Mouse (Mus musculus) layer of hippocampus, adult 18-20 months (tissue): ENCODE measurements at regions not wholly inside any gene's neighbourhood (a gene's known extent, or its start where the extent isn't known, plus 50 kb on each side); places are given as distances from the start of the nearest gene placed in this dataset.

Experiments
- DNase-seq, 2 experiments: peaks; one replicate each; pipeline ENCODE4 v3.0.0; 2022; ENCODE audit warnings: low spot score in 2 of 2

- DNase-seq = no peak
Measured at GRCm38 (mm10) chr16:84318091-84318490, 196.8 kb upstream of the A730009L09Rik start.

- DNase-seq = no peak
Measured at GRCm38 (mm10) chr16:84321569-84321968, 193.4 kb upstream of the A730009L09Rik start.

GRCm38 (mm10) chr16:84330293-84330692 is 184.6 kb upstream of the A730009L09Rik start:
- no peak for DNase-seq

GRCm38 (mm10) chr16:84346089-84346488 is 168.8 kb upstream of the A730009L09Rik start:
- DNase-seq = no peak

GRCm38 (mm10) chr16:84355118-84355517 is 159.8 kb upstream of the A730009L09Rik start:
- DNase-seq = peak; percentile 3 to 25

GRCm38 (mm10) chr16:84365969-84366368 is 149.0 kb upstream of the A730009L09Rik start:
- DNase-seq = no peak

- DNase-seq = peak in 1 of 2 experiments; percentile 15
Measured at GRCm38 (mm10) chr16:84368928-84369682, 145.8 kb upstream of the A730009L09Rik start.

- no peak for DNase-seq
Measured at GRCm38 (mm10) chr16:84378461-84378860, 136.5 kb upstream of the A730009L09Rik start.

- DNase-seq = no peak
Measured at GRCm38 (mm10) chr16:84391756-84392155, 123.2 kb upstream of the A730009L09Rik start.

- DNase-seq = no peak
Measured at GRCm38 (mm10) chr16:84394895-84395294, 120.0 kb upstream of the A730009L09Rik start.

- no peak for DNase-seq
Measured at GRCm38 (mm10) chr16:84421650-84422049, 93.3 kb upstream of the A730009L09Rik start.

- DNase-seq = no peak
Measured at GRCm38 (mm10) chr16:84426990-84427540, 87.9 kb upstream of the A730009L09Rik start.

GRCm38 (mm10) chr16:84456596-84456995 is 58.3 kb upstream of the A730009L09Rik start:
- no peak for DNase-seq

GRCm38 (mm10) chr16:84462150-84462549 is 52.8 kb upstream of the A730009L09Rik start:
- no peak for DNase-seq
